Mouse (Mus musculus): ENCODE results near the gene Krt31. TPM values are rescaled to one million over a fixed set of nuclear protein-coding genes. Genes with fewer than 3 reads are reported as not detected.

Gene Krt31
- 0.12 and 0.18 TPM in 2 replicates for polyA plus RNA-seq (2012; rRNA removed)

DNA sequence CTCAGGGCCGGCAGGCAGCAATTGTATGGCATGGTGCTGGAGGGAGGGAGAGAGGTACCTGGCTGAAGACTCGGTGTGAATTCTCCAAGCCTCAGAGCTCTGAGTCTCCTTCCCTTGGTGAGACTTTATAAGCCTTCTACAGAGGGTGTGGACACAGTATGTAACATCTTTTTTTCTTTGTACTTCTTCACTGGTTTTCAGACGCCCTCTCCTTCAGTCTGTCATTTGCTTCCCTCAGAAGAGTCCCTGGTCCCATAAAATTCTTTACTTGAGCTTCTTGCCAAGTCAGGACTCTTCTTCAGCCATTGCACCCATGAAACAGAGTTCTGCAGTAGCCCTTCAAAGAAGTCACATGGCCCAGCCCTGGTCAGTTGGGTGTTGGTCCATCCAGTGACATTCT is at the start of gene Krt31:
Gene Krt31 (minus strand): TSS at position 101 of the 400 bp plus-strand sequence.
- no peaks in the 10 kb centered on the region for H3K27me3 ChIP-seq (ENCODE audit: control insufficient read depth, insufficient read depth, low read length)
- H3K4me1 ChIP-seq (ENCODE audit: control insufficient read depth, insufficient read depth, low read length): no peaks in the 10 kb centered on the region
- no peak within 1 kb of the TSS for H3K4me3 ChIP-seq (ENCODE audit: control insufficient read depth, low read depth, low read length)
- H3K27ac ChIP-seq (ENCODE audit: control insufficient read depth, insufficient read depth, low read depth, low read length): no peak within 1 kb of the TSS
- TF ChIP-seq CTCF (IDR thresholded peaks at IDR 0.05; ENCODE audit: control insufficient read depth, insufficient read depth, insufficient replicate concordance, low read depth, low read length) (no peak), POLR2A (IDR thresholded peaks at IDR 0.05; ENCODE audit: control insufficient read depth, low read depth, low read length) (no peak)
- no peaks in the 10 kb centered on the region for H3K36me3 ChIP-seq (ENCODE audit: control insufficient read depth, insufficient read depth, low read length)

DNA sequence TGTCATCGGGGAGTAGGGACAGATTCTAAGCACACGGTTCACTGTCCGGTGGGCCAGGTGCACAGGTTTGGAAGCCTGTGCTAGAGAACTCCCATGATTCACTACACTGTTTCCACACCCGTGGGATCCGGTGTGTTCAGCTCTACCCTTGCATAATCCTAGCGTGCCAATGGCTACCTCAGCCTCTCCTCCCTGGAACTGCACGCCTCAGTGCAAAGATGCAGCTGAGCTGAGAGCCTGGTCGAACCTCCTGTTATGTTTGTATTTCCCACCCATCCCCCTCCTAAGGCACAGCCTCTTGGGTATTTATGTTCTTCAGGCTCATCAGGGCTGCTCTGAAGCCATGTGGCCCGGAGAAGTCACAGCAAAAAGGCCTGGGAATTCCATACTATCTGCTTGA is 47.5 kb upstream of the Krt31 start:
- Histone ChIP-seq H3K4me1 (ENCODE audit: control insufficient read depth, insufficient read depth, low read length) (no peaks in the 10 kb centered on the region), H3K4me3 (ENCODE audit: control insufficient read depth, low read depth, low read length) (no peak overlapping the region), H3K36me3 (ENCODE audit: control insufficient read depth, insufficient read depth, low read length) (no peaks in the 10 kb centered on the region), H3K27me3 (ENCODE audit: control insufficient read depth, insufficient read depth, low read length) (no peaks in the 10 kb centered on the region), H3K27ac (ENCODE audit: control insufficient read depth, insufficient read depth, low read depth, low read length) (no peak overlapping the region)
- TF ChIP-seq POLR2A (IDR thresholded peaks at IDR 0.05; ENCODE audit: control insufficient read depth, low read depth, low read length) (no peak), CTCF (IDR thresholded peaks at IDR 0.05; ENCODE audit: control insufficient read depth, insufficient read depth, insufficient replicate concordance, low read depth, low read length) (no peak)

DNA sequence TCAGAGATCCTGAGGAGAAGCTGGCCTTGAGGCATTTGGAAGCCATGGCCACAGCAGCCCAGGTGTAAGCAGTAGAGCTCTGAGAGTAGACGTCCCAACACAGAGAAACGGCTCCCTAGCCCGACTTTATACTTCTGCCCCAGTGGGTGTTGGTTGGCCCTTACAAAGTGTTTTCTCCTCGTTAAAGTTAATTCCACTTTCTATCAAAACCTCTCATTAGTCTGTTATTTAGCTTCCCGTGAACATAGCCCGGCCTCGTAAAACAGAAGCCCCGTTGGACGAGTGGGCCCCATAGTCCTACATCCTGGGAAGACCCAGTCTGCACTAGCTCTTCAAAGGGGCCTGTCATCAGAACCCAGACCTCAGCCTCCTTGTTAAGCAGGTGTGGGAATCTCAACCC is 45.8 kb upstream of the Krt31 start, which contains the start of gene Krt35:
Gene Krt35 (minus strand): TSS at position 101 of the 400 bp plus-strand sequence.
- no peak within 1 kb of the TSS for H3K4me3 ChIP-seq (ENCODE audit: control insufficient read depth, low read depth, low read length)
- no peak within 1 kb of the TSS for H3K27ac ChIP-seq (ENCODE audit: control insufficient read depth, insufficient read depth, low read depth, low read length)
- H3K4me1 ChIP-seq (ENCODE audit: control insufficient read depth, insufficient read depth, low read length): no peaks in the 10 kb centered on the region
- H3K36me3 ChIP-seq (ENCODE audit: control insufficient read depth, insufficient read depth, low read length): no peaks in the 10 kb centered on the region
- TF ChIP-seq CTCF (IDR thresholded peaks at IDR 0.05; ENCODE audit: control insufficient read depth, insufficient read depth, insufficient replicate concordance, low read depth, low read length): no peak
- no peak for TF ChIP-seq POLR2A (IDR thresholded peaks at IDR 0.05; ENCODE audit: control insufficient read depth, low read depth, low read length)
- H3K27me3 ChIP-seq (ENCODE audit: control insufficient read depth, insufficient read depth, low read length): no peaks in the 10 kb centered on the region

DNA sequence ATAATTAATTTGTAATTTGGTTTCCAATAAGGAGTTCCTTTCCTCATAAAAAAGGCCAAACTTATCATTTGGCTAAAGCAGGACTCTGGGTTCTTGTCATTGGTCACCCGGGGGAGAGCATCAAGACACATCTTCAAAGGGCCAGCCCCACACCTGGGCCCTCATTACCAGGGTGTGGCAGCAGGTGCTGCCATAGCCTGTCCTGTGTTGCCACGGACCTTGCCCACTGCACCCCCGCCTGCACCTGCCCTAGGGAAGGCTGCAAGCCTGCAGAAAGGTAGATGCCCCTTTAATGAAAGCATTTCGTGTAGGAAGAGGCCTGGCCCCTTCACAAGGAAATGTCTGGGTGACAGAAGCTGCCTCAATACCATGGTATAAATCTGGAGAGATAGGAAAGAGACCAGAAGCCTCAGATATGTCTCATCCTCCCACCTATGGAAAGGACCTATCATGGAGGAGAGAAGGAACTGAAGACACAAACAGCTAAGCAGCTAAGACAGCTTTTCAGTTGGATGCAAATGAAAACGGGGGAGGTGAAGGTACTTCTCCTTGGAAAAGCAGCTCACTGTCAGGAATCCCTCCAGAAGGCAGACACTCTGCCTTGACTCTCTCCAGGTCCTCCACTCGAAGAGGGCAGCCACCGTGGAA is 38.2 kb upstream of the Krt31 start:
- Histone ChIP-seq H3K27me3 (ENCODE audit: control insufficient read depth, insufficient read depth, low read length) (no peaks in the 10 kb centered on the region), H3K4me1 (ENCODE audit: control insufficient read depth, insufficient read depth, low read length) (no peaks in the 10 kb centered on the region), H3K27ac (ENCODE audit: control insufficient read depth, insufficient read depth, low read depth, low read length) (no peak overlapping the region), H3K36me3 (ENCODE audit: control insufficient read depth, insufficient read depth, low read length) (no peaks in the 10 kb centered on the region), H3K4me3 (ENCODE audit: control insufficient read depth, low read depth, low read length) (no peak overlapping the region)
- TF ChIP-seq POLR2A (IDR thresholded peaks at IDR 0.05; ENCODE audit: control insufficient read depth, low read depth, low read length): no peak
- no peak for TF ChIP-seq CTCF (IDR thresholded peaks at IDR 0.05; ENCODE audit: control insufficient read depth, insufficient read depth, insufficient replicate concordance, low read depth, low read length)

DNA sequence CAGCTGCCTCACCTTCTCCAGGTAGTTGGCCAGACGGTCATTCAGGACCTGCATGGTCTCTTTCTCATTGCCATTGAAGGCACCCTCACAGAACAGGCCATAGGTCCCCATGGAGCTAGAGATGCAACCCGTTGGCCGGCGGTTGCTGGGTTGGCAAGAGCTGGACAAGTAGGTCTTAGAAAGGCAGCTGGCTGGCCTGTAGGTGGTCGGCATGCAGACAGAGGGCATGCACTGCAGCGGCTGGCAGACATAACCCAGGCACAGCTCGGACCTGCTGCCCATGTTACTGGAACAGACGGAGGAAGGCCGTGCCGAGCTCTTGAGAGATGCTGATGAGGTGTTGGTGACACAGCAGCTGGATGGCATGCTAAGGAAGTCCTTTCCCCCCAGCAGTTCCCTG is 37.5 kb upstream of the Krt31 start, which contains the start of gene Krt32:
Gene Krt32 (minus strand): TSS at position 366 of the 400 bp plus-strand sequence.
- Histone ChIP-seq H3K4me3 (ENCODE audit: control insufficient read depth, low read depth, low read length) (no peak within 1 kb of the TSS), H3K36me3 (ENCODE audit: control insufficient read depth, insufficient read depth, low read length) (no peaks in the 10 kb centered on the region), H3K4me1 (ENCODE audit: control insufficient read depth, insufficient read depth, low read length) (no peaks in the 10 kb centered on the region), H3K27ac (ENCODE audit: control insufficient read depth, insufficient read depth, low read depth, low read length) (no peak within 1 kb of the TSS), H3K27me3 (ENCODE audit: control insufficient read depth, insufficient read depth, low read length) (no peaks in the 10 kb centered on the region)
- TF ChIP-seq CTCF (IDR thresholded peaks at IDR 0.05; ENCODE audit: control insufficient read depth, insufficient read depth, insufficient replicate concordance, low read depth, low read length): no peak
- TF ChIP-seq POLR2A (IDR thresholded peaks at IDR 0.05; ENCODE audit: control insufficient read depth, low read depth, low read length): no peak

DNA sequence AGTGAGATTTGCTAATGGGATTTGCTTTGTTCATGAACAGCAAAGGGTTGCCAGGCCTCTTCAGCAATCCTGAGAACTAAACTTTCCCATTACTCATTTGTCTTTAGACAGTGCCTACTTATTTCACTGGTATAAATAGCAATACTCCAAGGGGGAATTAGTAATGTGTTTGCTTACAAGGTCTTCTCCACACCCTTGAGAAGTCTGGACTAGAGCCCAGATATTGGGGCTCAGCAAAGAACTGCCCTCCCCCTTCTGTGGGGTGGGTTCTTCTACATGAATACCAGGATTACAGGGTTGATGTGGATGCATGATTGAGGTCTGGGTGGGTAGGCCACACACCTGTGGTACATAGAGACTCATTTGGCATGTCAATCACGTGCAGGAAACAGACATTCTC is 23.5 kb upstream of the Krt31 start:
- H3K4me3 ChIP-seq (ENCODE audit: control insufficient read depth, low read depth, low read length): no peak overlapping the region
- H3K27ac ChIP-seq (ENCODE audit: control insufficient read depth, insufficient read depth, low read depth, low read length): no peak overlapping the region
- TF ChIP-seq CTCF (IDR thresholded peaks at IDR 0.05; ENCODE audit: control insufficient read depth, insufficient read depth, insufficient replicate concordance, low read depth, low read length) (no peak), POLR2A (IDR thresholded peaks at IDR 0.05; ENCODE audit: control insufficient read depth, low read depth, low read length) (no peak)
- H3K27me3 ChIP-seq (ENCODE audit: control insufficient read depth, insufficient read depth, low read length): no peaks in the 10 kb centered on the region
- no peaks in the 10 kb centered on the region for H3K4me1 ChIP-seq (ENCODE audit: control insufficient read depth, insufficient read depth, low read length)
- no peaks in the 10 kb centered on the region for H3K36me3 ChIP-seq (ENCODE audit: control insufficient read depth, insufficient read depth, low read length)

DNA sequence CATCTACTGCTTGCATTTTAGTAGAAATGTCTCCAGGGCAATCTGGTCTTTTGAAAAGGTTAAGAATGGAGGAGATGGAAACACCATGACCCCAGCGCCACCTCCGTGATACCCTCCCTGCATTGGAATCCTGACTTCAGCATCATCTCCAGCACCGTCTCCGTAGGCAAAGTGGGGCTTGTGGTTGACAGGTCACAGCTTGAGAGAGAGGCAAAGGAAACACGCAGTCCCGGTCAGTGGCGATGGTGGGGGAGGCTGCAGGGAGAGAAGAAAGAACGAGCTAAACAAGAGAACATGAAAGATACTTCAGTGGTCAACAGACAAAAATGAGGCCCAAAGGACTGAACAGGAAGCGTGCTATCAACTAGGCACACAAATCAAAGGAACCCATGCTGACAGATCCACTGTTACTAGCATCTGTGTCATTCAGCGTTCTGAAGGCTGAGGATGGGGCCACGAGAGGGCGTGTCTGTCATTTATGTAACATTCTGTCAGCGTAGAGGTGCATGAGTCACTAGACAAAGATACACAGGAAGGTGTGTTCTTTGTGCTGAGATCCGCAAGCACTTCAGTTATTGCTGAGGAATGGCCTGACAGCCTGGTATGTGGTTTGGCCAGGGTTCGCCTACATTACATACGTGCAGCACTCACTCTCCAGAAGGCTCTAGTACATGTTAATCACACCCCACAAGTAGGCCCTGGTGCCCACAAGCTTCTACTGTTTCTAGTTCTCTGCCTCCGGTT is 17.1 kb upstream of the Krt31 start:
- Histone ChIP-seq H3K27me3 (ENCODE audit: control insufficient read depth, insufficient read depth, low read length) (no peaks in the 10 kb centered on the region), H3K4me3 (ENCODE audit: control insufficient read depth, low read depth, low read length) (no peak overlapping the region), H3K36me3 (ENCODE audit: control insufficient read depth, insufficient read depth, low read length) (no peaks in the 10 kb centered on the region), H3K27ac (ENCODE audit: control insufficient read depth, insufficient read depth, low read depth, low read length) (no peak overlapping the region), H3K4me1 (ENCODE audit: control insufficient read depth, insufficient read depth, low read length) (no peaks in the 10 kb centered on the region)
- no peak for TF ChIP-seq POLR2A (IDR thresholded peaks at IDR 0.05; ENCODE audit: control insufficient read depth, low read depth, low read length)
- no peak for TF ChIP-seq CTCF (IDR thresholded peaks at IDR 0.05; ENCODE audit: control insufficient read depth, insufficient read depth, insufficient replicate concordance, low read depth, low read length)

Measured in testis, adult 2 months (tissue).